Mouse (Mus musculus): ENCODE measurements at regions not wholly inside any gene's neighbourhood (a gene's known extent, or its start where the extent isn't known, plus 50 kb on each side); places are given as distances from the start of the nearest gene placed in this dataset.

GRCm38 (mm10) chr4:47772230-47772920 lies 272.6 kb upstream of the Nr4a3 start:
- DNase-seq = no peak

- DNase-seq = no peak
Measured at GRCm38 (mm10) chr4:47774664-47775063, 270.3 kb upstream of the Nr4a3 start.

- DNase-seq = no peak
Measured at GRCm38 (mm10) chr4:47781039-47781438, 263.9 kb upstream of the Nr4a3 start.

GRCm38 (mm10) chr4:47796977-47797376 lies 248.0 kb upstream of the Nr4a3 start:
- DNase-seq = no peak

GRCm38 (mm10) chr4:47799165-47799564 lies 245.8 kb upstream of the Nr4a3 start:
- DNase-seq = no peak

GRCm38 (mm10) chr4:47803111-47803510 lies 241.8 kb upstream of the Nr4a3 start:
- DNase-seq = no peak

- DNase-seq = peak; percentile 35 to 46
Measured at GRCm38 (mm10) chr4:47807877-47808276, 237.1 kb upstream of the Nr4a3 start.

- no peak for DNase-seq
Measured at GRCm38 (mm10) chr4:47814030-47814429, 230.9 kb upstream of the Nr4a3 start.

- DNase-seq = no peak
Measured at GRCm38 (mm10) chr4:47818371-47819159, 226.4 kb upstream of the Nr4a3 start.

GRCm38 (mm10) chr4:47820562-47820961 lies 224.4 kb upstream of the Nr4a3 start:
- DNase-seq = no peak

GRCm38 (mm10) chr4:47823299-47823698 lies 221.7 kb upstream of the Nr4a3 start:
- DNase-seq = no peak

- DNase-seq = no peak
Measured at GRCm38 (mm10) chr4:47824083-47824482, 220.9 kb upstream of the Nr4a3 start.

- DNase-seq = no peak
Measured at GRCm38 (mm10) chr4:47832905-47833304, 212.0 kb upstream of the Nr4a3 start.

GRCm38 (mm10) chr4:47838411-47838810 lies 206.5 kb upstream of the Nr4a3 start:
- no peak for DNase-seq

GRCm38 (mm10) chr4:47842128-47842656 lies 202.8 kb upstream of the Nr4a3 start:
- DNase-seq = no peak

- DNase-seq = no peak
Measured at GRCm38 (mm10) chr4:47845239-47845638, 199.7 kb upstream of the Nr4a3 start.

GRCm38 (mm10) chr4:47846389-47847318 lies 198.3 kb upstream of the Nr4a3 start:
- peak in 1 of 2 experiments; percentile 4 for DNase-seq

GRCm38 (mm10) chr4:47861151-47861550 lies 183.8 kb upstream of the Nr4a3 start:
- DNase-seq = no peak

GRCm38 (mm10) chr4:47870010-47870637 lies 174.8 kb upstream of the Nr4a3 start:
- DNase-seq = no peak

GRCm38 (mm10) chr4:47870638-47871019 lies 174.3 kb upstream of the Nr4a3 start:
- no peak for DNase-seq

- DNase-seq = peak; percentile 48 to 61
Measured at GRCm38 (mm10) chr4:47881560-47881959, 163.4 kb upstream of the Nr4a3 start.

GRCm38 (mm10) chr4:47882076-47882475 lies 162.9 kb upstream of the Nr4a3 start:
- peak; percentile 9 to 22 for DNase-seq

Data from cerebellum, postnatal 36 days (tissue).